Mouse (Mus musculus): ENCODE measurements at regions not wholly inside any gene's neighbourhood (a gene's known extent, or its start where the extent isn't known, plus 50 kb on each side); places are given as distances from the start of the nearest gene placed in this dataset.

DNA sequence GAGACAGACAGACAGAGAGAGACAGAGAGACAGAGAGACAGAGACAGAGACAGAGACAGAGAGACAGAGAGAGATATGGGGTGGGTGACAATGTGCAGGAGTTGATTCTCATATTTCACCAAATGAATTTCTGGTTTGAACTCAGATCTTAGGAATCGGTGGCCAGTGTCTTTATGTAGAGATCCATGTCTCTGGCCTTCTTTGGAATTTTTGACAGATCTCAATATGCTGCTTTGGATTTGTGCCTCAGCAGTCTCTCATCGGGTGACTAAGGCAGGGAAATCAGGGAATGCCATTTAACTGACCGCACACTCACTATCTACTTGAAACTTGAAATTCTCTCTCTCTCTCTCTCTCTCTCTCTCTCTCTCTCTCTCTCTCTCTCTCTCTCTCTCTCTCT lies 286.3 kb upstream of the Mpdz start:
- TF ChIP-seq NELFE (IDR thresholded peaks at IDR 0.05; ENCODE audit: low read depth, low read length): no peak
- no peak for TF ChIP-seq JUND (IDR thresholded peaks at IDR 0.05; ENCODE audit: low read depth, low read length)
- TF ChIP-seq POLR2A (IDR thresholded peaks at IDR 0.05; ENCODE audit: control insufficient read depth in 1 of 2, insufficient read depth in 1 of 2, low read depth in 1 of 2, low read length in 2 of 2, poor library complexity in 1 of 2): no peak
- TF ChIP-seq GATA1 (IDR thresholded peaks at IDR 0.05; ENCODE audit: low read depth, low read length): no peak
- TF ChIP-seq CTCF (IDR thresholded peaks at IDR 0.05 in 2 of 3, conservative IDR thresholded peaks at IDR 0.05 in 1 of 3; ENCODE audit: control insufficient read depth in 1 of 3, insufficient read depth in 1 of 3, low read depth in 2 of 3, low read length in 3 of 3, poor library complexity in 1 of 3, severe bottlenecking in 1 of 3): no peak
- no peak for TF ChIP-seq USF2 (IDR thresholded peaks at IDR 0.05; ENCODE audit: borderline replicate concordance in 1 of 2, insufficient read depth in 1 of 2, low read depth in 1 of 2, low read length in 2 of 2)
- TF ChIP-seq ZNF384 (IDR thresholded peaks at IDR 0.05; ENCODE audit: low read depth, low read length): no peak
- TF ChIP-seq RCOR1 (IDR thresholded peaks at IDR 0.05; ENCODE audit: low read depth, low read length): no peak

Data from MEL (cell line).